Mouse (Mus musculus) embryo, embryonic 11.5 days (tissue): ENCODE results near the gene Spata13.

Source experiments
- DNase-seq: peaks from one replicate; pipeline ENCODE4 v3.0.0-alpha.2; 2012; ENCODE audit warnings: low read depth, low spot score

The Spata13 gene

GRCm38 (mm10) chr14:60639195-60639594 lies 5.4 kb downstream of the Spata13 start:
- DNase-seq = no peak

GRCm38 (mm10) chr14:60641120-60641519 lies 7.3 kb downstream of the Spata13 start:
- no peak for DNase-seq

GRCm38 (mm10) chr14:60642131-60642530 lies 8.3 kb downstream of the Spata13 start:
- no peak for DNase-seq

GRCm38 (mm10) chr14:60643098-60643870 lies 9.5 kb downstream of the Spata13 start:
- no peak for DNase-seq

GRCm38 (mm10) chr14:60646373-60646772 lies 12.6 kb downstream of the Spata13 start:
- no peak for DNase-seq

GRCm38 (mm10) chr14:60647885-60648284 lies 14.1 kb downstream of the Spata13 start:
- DNase-seq = no peak

GRCm38 (mm10) chr14:60648956-60649355 lies 15.2 kb downstream of the Spata13 start:
- DNase-seq = no peak

GRCm38 (mm10) chr14:60653184-60653583 lies 19.4 kb downstream of the Spata13 start:
- DNase-seq = no peak

GRCm38 (mm10) chr14:60653977-60654376 lies 20.2 kb downstream of the Spata13 start:
- DNase-seq = no peak

GRCm38 (mm10) chr14:60654708-60655107 lies 20.9 kb downstream of the Spata13 start:
- DNase-seq = no peak

- no peak for DNase-seq
Observed at GRCm38 (mm10) chr14:60655941-60656700, 22.3 kb downstream of the Spata13 start.

GRCm38 (mm10) chr14:60656701-60657085 lies 22.9 kb downstream of the Spata13 start:
- no peak for DNase-seq

GRCm38 (mm10) chr14:60657891-60658290 lies 24.1 kb downstream of the Spata13 start:
- DNase-seq = no peak

GRCm38 (mm10) chr14:60659498-60659897 lies 25.7 kb downstream of the Spata13 start:
- no peak for DNase-seq

- no peak for DNase-seq
Observed at GRCm38 (mm10) chr14:60660591-60660990, 26.8 kb downstream of the Spata13 start.

GRCm38 (mm10) chr14:60661281-60661680 lies 27.5 kb downstream of the Spata13 start:
- DNase-seq = no peak

GRCm38 (mm10) chr14:60663309-60663940 lies 29.6 kb downstream of the Spata13 start:
- no peak for DNase-seq

GRCm38 (mm10) chr14:60664641-60665040 lies 30.8 kb downstream of the Spata13 start:
- DNase-seq = no peak

- DNase-seq = no peak
Observed at GRCm38 (mm10) chr14:60665263-60665662, 31.5 kb downstream of the Spata13 start.

- no peak for DNase-seq
Observed at GRCm38 (mm10) chr14:60666252-60666651, 32.5 kb downstream of the Spata13 start.

GRCm38 (mm10) chr14:60670191-60670590 lies 36.4 kb downstream of the Spata13 start:
- no peak for DNase-seq

- no peak for DNase-seq
Observed at GRCm38 (mm10) chr14:60671504-60671903, 37.7 kb downstream of the Spata13 start.
